Mouse (Mus musculus): ENCODE measurements around the gene Fto.

Fto gene

DNA sequence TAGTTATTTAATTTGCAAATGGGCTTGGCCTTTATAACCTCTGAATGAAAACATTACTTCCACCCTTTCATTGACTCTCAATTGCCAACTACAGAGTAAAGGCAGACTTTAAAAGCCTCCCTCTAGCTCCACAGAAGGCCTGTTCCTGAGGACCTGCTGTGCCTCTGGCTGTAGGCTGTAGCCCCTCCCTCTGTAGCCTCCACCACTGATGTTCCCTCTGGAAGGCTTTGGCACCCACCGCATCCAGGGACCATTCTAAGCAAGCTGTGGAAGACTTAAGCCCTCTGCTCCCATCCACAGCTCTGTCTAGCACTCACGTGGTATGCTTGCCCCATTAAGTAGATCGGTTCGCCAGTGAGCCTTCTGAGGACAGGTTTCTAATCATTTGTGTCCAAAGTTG, 258.7 kb downstream of the Fto start:
- DNase-seq, result no peak

DNA sequence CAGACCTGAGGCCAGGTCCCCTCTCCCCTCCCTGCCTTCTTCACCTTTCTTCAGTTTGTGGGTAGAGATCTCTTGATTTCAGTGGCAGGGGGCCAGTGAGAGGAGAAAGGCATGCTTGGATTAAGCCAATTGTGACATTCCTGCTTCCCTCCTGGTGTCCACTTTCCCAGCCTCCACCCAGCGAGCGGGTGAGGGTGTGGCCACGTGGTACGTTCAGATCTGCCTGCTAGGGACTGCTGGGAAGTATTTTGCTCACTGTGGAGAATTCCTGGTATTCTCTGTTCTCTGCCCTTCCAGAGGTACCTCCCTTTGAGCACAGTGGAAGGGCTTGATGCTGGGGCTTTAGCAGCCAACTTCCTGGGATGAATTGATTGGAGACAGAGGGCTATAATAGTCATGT, 259.3 kb downstream of the Fto start:
- peak; percentile 70 for DNase-seq

DNA sequence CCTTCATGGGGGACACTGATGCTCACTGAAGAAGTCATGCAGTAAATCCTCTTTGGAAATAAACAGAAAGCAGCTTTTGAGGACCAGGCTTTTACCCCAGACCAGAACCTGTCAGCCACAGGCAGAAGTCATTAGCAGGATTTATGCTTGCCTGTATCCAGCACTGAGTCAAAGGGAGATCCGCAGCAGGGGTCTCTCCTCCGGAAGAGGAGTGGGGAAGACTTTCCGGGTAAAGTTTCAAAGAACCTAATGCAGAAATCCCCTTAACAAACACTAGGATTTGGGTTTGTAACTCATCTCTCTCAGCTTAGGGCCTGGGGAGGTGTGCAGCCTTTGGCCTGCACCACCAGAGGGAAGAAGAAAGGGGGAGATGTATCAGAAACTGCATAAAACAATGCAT, 262.3 kb downstream of the Fto start:
- no peak for DNase-seq

DNA sequence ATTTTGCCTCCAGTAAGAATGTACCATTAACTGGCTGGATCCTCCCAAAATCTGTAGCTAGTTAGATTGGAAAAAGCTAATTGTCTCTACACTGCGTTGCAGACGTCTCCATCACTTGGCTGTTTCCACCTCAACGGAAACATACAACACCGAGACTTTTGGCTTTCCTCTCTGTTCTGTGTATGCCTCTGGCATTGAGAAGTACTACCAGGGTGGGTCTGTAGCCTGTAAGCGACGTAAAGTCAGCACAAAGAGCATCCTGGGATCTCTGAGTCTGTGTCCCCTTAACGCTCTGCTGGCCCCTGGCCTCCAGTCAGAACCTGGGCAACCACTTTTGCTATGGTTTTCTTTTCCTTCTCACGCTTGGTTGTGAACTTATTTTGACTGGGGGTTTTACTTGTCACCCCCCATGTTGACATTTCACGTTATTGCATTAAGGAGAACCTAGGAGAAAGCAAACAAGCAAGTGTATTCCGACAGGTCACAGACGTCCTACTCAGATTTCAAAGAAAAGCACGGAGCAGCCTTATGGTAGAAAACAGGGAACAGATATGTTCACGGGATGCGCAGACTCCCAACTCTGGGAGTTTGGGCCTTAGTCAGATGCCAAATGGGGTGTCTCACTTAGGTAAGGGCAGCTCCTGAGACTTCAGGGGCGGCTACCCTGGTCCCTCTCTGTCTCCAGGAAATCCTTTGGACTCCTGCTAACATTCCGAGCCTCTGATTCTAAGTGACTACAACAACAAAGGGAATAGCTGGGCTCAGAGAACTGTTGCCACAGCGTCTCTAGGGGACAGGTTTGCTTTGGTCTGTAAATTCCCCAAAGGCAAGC, 263.0 kb downstream of the Fto start:
- DNase-seq, result no peak

DNA sequence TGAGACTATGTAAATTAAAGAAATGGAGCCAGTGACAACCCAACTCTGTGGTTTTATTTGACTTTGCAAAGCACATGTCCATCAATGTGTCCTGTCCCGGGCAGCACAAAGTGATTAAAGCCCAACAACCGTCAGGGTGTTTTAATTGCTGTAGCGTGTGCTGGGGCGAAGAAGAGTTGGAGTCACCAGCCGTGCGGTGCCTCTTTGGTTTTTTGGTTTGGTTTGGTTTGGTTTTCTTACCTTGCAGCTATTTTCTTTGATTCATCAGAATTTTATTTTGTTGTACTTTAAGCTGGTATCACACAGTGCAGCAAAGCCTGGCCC, 263.6 kb downstream of the Fto start:
- no peak for DNase-seq

DNA sequence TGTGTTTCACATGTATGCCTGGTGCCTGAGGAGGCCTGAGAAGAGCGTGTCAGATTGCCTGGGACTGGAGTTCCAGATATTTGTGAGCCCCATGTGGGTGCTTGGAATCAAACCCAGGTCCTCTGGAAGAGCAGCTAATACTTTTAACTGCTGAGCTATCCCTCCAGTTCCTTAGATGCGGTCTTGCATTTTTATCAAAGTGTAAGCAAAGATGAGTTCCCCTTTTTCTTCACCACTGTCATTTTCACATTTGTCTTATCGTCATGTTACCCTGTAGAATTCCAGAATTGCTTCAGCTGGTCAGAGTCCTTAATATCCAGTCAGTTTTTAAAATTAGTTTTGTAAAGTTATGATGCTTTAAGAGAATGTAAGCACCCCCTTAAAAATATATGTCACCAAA, 264.3 kb downstream of the Fto start:
- no peak for DNase-seq

DNA sequence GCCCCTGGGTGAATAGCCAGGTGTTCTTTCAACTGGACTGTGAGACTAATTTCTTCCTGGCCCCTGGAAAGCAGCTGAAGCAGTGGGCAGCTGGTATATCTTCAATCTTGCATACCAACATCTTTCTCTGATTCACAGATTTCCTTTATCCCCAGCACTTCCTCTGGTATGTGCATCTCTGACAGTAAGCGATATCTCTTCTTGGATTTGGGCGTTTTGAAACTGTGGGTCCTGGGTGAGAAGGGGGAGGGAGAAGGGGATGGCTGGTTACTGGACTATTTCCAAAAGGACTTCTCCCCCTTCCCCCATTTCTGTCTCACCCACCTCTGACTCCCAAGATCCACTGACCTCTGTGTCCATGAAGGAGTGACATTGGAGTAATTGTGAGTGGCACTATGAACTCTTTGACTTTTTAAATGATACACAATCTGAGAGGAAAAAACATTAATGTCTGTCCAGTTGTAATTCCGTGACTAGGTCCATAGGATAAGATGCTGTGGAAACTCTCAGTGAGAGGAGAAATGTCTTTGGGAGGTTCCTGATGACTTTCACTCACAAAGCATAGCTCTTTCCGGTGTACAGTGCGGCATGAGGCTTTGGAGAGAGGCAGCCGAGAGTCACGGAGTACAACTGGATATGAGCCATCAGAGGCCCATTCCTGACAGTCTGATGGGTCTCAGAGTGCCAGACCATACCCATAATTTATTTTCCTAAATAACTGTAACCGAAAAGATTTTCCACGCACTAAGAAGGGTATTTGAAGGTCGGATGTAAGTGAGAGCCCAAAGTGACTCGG, 271.5 kb downstream of the Fto start:
- DNase-seq, result no peak

DNA sequence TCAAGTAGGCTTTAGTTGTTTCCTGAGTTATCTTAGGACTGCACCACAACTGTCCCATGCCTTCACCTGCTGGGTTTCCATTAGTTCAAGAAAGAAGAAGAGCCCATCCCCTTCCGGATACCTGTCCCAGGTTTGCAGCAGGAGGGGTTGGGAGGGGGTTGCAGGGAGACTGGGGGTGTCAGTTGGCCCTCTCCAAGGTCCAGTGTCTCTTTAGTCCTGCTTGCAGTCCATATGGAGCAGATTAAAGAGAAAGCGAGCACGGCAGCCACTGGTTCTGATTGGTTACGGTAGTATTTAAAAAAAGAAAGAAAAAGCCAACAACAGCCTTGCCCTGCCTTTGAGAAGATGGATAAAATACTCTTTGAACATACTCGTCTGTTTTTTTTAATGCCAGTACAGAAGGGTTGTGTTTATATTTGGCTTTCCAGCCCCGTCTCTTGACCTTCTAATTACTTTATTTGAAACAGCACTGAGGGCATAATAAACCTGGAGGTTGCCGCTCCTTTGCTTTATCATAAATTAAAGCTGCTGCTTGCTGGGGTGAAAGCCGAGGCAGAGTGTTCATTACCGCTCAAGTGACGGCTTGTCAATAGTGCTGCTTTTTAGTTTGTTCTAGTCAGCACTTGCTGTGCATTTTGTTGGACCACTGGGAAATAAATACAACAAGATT, 279.2 kb downstream of the Fto start:
- DNase-seq, result no peak

DNA sequence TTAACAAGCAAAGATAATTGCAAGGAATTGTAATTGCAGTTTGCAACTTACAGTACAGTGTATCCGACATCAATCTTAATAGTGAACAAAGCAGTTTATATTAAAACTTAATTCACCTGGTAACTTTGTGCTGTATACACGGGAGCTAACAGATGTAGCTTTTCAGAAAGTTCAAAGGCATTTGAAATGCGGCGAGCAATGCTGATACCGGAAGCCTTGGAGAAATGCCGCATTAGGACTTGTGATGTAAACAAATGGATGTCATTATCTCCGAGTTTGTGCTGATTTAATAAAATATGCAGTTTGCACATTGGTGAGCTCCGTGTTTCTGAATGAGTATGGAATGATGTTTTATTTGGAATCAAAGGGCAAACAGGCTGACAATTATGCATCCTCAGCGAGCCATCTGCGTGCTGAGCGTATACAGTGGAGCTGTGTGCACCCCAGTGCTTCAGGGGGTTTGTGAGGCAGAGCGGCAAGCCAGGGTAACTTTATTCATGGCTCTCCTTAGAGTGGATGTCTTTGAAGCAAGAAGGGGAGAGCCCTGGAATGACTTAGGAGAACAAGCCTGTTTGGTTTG, 280.0 kb downstream of the Fto start:
- no peak for DNase-seq

DNA sequence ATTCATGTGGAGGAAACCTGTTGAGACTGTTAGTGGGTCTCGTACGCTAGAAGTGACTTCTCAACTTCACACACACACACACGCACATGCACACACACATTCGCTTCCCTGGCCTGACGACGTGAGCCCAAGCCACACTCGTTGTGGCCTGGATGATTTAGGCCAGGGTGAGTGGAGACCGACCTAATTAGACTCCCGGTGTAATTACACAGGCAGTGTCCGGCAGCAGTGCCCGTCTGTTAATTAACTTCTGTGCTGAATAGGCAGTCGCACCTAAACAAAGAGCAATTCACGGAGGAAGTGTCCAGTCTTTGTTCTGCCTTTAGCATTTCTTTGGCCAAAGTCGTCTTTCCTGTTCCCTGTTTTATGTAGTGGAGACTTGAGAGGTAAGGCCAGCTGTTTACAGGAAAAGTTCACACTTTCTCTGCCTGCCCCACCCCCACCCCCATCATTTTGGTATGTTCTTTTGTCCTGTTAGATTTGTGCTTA, 286.1 kb downstream of the Fto start:
- DNase-seq, result peak; percentile 21

DNA sequence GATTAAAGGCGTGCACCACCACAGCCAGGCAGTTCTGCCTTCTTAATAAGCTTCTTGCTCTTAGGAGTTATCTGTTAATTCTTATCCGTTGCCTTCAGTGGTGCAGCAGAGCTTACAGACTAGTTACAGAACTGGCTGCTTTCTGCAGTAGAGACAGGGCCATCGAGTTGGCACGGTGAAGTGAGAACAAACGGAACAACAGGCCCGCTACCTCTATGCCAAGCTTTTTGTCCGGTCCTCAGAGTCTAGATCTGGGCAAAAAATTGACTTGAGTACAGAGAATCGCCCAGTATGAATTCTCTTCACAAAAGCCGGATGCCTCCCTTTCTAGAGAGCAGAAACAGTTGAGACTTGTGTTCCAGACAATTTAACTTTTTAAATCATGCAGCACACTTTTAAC, 290.4 kb downstream of the Fto start:
- no peak for DNase-seq

DNA sequence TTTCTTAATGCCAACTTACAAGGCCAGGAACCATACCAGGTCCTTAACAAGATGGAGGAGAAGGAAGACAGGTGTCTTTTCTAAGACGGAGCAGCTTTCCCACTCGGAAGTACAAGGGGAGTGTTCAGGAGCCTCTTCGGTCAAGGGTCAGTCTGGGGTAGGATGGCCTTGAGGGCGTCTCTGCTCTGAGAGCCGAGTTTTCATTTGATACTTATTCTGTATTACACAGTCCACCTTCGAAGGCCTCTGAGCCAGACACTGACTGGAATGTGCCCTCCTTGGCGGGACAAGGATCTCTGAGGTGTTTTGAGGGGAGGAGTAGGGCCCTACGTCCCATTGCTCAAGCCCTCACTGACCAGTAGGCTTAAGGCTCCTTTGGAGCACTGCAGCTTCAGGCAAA, 292.6 kb downstream of the Fto start:
- peak; percentile 61 for DNase-seq

DNA sequence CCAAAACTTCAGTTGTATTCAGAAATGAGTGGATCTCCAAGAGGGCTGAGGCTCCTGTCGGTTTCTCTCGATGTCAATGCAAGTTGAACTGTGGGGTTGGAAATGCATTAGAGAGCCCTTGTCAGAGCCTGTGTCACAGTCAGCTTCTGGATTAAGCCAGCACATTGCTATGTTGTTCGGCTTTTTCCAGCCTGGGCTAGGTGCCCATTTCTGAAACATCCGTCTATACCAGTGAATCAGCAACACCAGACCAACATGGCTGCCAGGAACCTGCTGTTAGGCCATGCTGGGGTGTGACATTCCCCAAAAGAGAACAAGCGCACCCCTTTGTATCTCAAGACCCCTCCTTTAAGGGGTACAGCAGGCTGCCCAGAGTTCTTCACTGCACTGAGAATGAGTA, 293.8 kb downstream of the Fto start:
- DNase-seq, result no peak

DNA sequence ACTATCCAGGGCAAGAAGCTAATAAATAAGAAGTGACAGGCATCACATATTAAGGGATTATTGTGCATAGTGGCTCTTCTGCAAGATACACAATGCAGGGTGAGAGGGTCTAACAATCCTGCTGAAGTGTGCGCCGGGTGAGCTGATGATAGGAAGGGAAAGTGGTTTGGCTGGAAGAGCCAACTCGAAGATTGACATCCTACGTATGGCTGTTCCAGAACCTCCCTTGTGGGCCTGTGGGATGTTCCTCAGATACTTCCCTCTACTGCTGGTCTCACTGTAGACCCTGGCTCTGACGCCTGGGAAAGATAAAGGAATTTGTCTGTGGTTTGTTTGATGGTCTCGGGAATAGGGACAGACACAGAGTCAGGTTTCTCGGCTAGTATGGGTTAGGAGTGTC, 297.9 kb downstream of the Fto start:
- DNase-seq, result no peak

DNA sequence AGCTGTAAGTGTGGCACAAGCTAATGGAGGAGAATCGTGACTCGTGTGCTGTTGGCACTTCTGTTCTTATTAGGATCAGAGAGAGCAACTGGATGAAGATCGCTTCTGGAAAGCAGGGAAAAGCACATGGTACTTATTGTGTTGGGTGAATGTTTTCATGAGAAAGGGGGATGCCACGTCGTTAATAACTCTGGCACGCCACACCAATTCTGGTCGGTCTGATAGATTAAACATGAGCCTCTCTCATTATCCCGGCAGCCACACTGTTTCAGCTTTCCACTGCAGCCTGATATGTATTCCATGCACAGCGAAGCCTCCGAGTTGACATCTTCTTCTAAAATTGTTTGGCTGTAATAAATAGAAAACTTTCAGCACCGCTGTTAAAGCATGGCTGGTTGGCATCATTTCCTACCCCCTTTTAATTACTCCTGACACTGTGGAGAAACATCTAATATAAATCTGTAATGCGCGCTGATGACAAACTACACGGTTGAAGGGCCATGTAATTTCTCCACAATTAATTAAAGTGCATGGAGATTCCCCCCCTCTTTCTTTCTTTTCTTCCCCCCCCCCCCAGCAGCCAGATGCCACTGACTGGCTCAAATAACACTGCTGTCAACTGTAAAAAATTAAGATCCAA, 298.5 kb downstream of the Fto start:
- no peak for DNase-seq

DNA sequence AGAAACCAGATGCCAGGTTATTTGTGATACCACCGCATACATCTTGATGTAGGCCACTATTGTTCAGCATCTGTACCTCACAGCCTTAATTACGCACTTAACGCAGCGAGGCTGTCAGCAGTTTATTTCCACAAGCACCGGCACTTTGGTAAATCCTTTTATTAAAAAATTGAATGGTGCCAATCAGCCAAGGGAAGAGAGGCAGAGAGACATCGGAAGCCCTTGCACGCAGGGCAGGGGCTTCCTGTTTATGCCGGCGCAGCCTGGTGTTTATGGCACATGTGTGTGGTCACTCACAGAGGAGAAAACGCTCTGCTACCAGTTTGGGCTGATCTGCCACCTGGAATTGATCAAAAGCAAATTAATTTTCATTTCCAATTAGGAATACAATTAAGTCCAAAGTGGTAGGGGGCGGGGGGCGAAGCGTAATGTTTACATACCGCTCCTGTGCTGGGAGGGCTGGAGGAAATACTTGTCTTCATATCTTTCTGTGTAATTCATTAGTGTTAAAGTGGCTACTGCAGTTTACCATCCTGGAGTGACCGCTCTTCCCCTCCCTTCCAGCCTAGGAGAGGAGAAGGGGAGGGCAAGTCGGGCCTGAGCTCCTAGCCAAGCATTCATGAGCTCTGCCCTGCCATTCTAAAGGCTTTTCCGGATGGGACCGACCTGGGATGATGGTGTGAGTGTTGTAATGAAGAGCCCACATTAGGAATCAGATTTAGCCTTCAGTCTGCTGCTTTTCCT, 299.2 kb downstream of the Fto start:
- DNase-seq, result no peak

DNA sequence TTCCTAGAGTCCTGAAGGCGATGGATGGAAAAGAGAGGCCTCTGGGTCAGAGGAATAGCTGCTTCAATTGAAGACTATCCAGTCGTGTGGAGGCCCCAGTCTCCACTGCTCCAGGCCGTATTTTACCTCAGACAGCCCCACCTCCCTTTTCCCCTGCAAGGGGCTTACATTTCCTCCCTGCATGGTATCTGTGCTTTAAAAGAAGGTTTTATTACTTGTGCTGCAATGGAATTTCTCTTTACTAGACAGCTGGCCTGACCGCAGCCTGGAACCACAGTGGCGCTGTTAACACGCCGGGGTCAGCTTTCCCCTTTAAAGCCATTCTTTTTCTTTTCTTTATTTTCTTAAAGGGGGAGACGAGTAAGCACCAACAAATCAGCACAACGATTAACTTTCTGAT, 300.3 kb downstream of the Fto start:
- no peak for DNase-seq

DNA sequence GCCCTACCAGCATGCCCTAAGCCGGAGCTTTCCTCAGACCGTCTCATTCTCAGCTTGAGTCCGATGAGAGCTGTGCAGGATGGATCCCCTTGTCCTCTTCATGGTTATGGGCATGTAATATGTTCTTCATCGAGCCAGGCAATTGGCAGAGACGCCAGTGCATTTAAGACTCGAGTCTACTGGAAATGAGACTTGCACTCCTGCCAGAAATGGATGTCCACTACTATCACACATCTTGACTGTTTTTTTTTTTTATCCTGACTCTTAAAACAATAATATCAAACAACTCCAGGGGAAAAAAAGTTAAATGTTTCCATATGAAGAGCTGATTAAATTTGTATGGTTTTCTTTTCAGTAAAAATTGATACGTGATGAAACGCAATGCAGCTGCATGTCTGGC, 301.9 kb downstream of the Fto start:
- DNase-seq, result no peak

DNA sequence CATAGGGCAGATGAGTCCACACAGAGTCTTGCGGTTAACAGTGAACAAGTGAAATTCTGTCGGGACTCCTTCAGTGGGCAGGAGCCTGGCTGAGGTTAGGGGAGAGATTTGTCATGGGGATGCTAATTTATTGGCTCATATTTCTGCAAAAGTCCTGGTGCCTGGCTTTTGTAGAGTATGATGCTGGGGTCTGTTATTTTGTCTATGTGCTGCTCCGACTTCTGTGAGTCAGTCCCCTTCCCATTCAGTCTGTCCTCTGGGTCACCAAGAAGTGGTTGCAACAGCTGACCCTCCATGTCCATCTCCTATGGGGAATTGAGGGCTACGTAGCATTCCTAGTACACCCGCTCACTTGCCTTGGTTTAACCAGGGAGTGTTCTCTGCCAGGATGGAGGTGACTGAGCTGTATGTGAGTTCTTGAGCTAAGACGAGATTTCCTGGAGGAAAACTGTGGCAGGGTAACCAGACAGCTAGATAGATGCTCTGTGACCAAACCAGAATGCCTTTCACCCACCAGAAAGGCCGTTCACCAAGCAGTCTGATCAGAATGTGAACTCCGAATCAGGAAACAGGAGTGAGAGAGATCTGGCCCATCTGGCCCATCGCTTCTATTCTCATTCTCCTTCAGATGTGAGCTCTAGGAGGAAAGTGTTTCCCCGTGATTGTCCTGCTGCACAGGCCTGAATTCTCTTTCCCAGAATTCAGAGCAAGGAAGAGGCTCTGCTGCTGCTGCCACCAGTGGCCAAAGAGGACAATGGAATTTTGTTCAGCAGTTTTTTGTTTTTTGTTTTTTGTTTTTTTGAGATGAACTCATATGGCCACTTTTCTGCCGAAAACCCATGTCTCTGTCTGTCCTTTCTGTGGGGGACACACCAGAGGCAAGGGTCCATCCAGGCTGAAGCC, 302.7 kb downstream of the Fto start:
- DNase-seq, result no peak

DNA sequence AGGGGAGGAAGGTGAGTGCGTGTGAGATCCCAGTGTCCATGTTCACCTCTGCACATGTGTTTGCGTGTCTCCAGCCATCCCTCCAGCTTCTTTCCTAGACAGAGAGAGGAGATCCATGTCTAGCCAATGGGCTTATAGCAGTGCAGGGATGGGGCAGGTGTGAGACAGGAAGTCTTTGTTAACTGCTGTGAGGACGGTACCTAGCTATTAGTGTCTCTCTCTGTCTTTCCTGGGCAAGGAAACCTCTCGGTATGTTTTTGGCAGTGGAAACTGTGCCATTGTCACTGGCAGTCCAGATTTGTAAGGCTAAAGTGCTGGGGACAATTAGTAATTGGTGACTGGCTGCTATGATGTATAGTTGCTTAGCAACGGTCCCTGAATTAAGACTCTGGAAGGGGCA, 304.4 kb downstream of the Fto start:
- no peak for DNase-seq

DNA sequence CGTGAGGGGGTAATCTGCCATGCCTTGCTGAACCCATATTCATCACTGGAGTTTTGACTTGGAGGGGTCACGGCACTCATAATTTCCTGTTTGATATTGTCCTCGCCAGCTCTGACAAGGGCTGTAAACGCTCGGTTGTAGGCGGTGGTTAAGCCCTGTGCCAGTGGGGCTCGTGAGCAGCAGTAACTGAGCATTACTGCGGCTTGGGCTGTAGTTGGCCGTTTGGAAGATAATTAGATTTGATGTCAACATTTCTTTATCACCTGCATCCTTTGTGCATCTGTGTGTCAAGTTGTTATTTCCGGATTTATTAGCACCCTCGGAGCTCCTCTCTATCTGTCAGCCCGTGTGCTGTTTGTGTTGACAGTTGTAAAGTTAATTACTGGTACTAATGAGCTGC, 309.4 kb downstream of the Fto start:
- DNase-seq, result no peak
